In the genomic region with DNA sequence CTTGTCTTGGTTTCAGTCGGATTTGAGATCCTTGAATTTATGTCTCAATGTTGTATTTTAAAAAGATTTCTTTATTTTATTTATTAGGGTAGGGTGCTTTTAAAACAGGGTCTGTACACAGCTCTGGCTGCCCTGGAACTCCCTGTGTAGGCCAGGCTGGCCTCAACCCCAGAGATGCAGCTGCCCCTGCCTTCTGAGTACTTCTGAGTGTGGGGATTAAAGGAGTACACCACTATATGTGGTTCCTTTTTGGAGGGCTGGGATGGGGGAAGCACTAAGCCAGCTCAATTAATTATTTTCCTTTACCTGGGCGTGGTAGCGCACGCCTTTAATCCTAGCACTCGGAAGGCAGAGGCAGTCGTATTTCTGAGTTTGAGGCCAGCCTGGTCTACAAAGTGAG, we compare ENCODE assay signal across 11 mouse cellular contexts. TPM values are rescaled to one million over a fixed set of nuclear protein-coding genes. Genes with fewer than 3 reads are reported as not detected.
DNase-seq lines count a peak whose midpoint lies in the region; ATAC-seq and TF ChIP-seq lines count a peak whose summit lies in the region.
"Had no signal": no experiment of that assay in that cellular context is flagged by ENCODE, and none has a peak within 500 bp of the region (broad histone marks: within the 10 kb centered on the region; RNA-seq: fewer than 3 reads in every experiment).

No protein-coding gene starts in this region.

- no peak overlapping the region for H3K4me3 ChIP-seq in heart, postnatal 0 days (ENCODE audit: low read depth, low read length)
- H3K4me3 ChIP-seq in neural tube, embryonic 11.5 days (ENCODE audit: low read depth, low read length): no peak overlapping the region
- H3K4me3 ChIP-seq in limb, embryonic 10.5 days: 0 out of 2 replicates have a peak overlapping the region, but pooled peaks have one; percentile 10

- H3K4me2 ChIP-seq in heart, postnatal 0 days (ENCODE audit: low read depth, low read length): 0 out of 2 replicates have a peak overlapping the region, but pooled peaks have one; percentile 15
- 0 out of 2 replicates have a peak overlapping the region, but pooled peaks have one; percentile 3 for H3K4me2 ChIP-seq in neural tube, embryonic 11.5 days (ENCODE audit: low read depth)

- no peaks in the 10 kb centered on the region; the same call in 1 of the 2 replicates for H3K4me1 ChIP-seq in heart, postnatal 0 days (ENCODE audit: control insufficient read depth, insufficient read depth)
- H3K4me1 ChIP-seq in neural tube, embryonic 11.5 days (ENCODE audit: control insufficient read depth, insufficient read depth, low read length): peaks cover 9% of the 10 kb centered on the region
- H3K4me1 ChIP-seq in limb, embryonic 10.5 days: peaks cover 19% of the 10 kb centered on the region

- WGBS in heart, postnatal 0 days: 90% methylated on average over 6 of the region's 6 CpGs
- 95% methylated on average over 6 of the region's 6 CpGs for WGBS in neural tube, embryonic 11.5 days
- 94% methylated on average over 6 of the region's 6 CpGs for WGBS in limb, embryonic 10.5 days

- H3K27me3 ChIP-seq in heart, postnatal 0 days (ENCODE audit: control insufficient read depth, insufficient read depth, low read length): no peaks in the 10 kb centered on the region
- H3K27me3 ChIP-seq in neural tube, embryonic 11.5 days (ENCODE audit: control insufficient read depth, insufficient read depth, low read length): no peaks in the 10 kb centered on the region
- no peaks in the 10 kb centered on the region for H3K27me3 ChIP-seq in limb, embryonic 10.5 days (ENCODE audit: low read depth, poor library complexity, severe bottlenecking)

- no peak for DNase-seq in heart, postnatal 0 days (ENCODE audit: low spot score)
- no peak for DNase-seq in heart, postnatal 4 days
- no peak for DNase-seq in neural tube, embryonic 11.5 days (ENCODE audit: low spot score)
- DNase-seq in neural tube, embryonic 10.5 days (ENCODE audit: extremely low spot score, low spot score): no peak
- no peak for DNase-seq in limb, embryonic 10.5 days (ENCODE audit: low spot score)
- no peak for DNase-seq in embryo, embryonic 11 days
- no peak for DNase-seq in ovary, postnatal 14 days (ENCODE audit: low spot score)
- no peak for DNase-seq in spleen, postnatal 4 days (ENCODE audit: low spot score in 2 of 2)
- DNase-seq: lung, postnatal 10 days; right cerebral cortex, postnatal 25 days; thymus, postnatal 14 days had no signal

- ATAC-seq in heart, postnatal 0 days (ENCODE audit: insufficient read depth, low read depth): no peak
- ATAC-seq in neural tube, embryonic 11.5 days (ENCODE audit: insufficient read depth, low FRiP score, low TSS enrichment): no peak

- no peak for TF ChIP-seq CTCF in heart, postnatal 0 days (IDR thresholded peaks at IDR 0.05; ENCODE audit: low read depth)

- no peak overlapping the region for H3K27ac ChIP-seq in heart, postnatal 0 days (ENCODE audit: low read depth)
- H3K27ac ChIP-seq in neural tube, embryonic 11.5 days (ENCODE audit: low read depth, low read length): no peak overlapping the region
- no peak overlapping the region for H3K27ac ChIP-seq in limb, embryonic 10.5 days

- H3K9me3 ChIP-seq in heart, postnatal 0 days (replicated peaks; ENCODE audit: control insufficient read depth, low read length): no peaks in the 10 kb centered on the region
- H3K9me3 ChIP-seq in neural tube, embryonic 11.5 days (ENCODE audit: control insufficient read depth, low read length): no peaks in the 10 kb centered on the region
- H3K9me3 ChIP-seq in limb, embryonic 10.5 days (replicated peaks): no peaks in the 10 kb centered on the region

- H3K9ac ChIP-seq in heart, postnatal 0 days (replicated peaks; ENCODE audit: low read depth, low read length): no peak overlapping the region
- no peak overlapping the region for H3K9ac ChIP-seq in neural tube, embryonic 11.5 days (ENCODE audit: low read length)

- peaks cover 7% of the 10 kb centered on the region for H3K36me3 ChIP-seq in heart, postnatal 0 days (replicated peaks; ENCODE audit: control insufficient read depth, insufficient read depth, low read length)
- H3K36me3 ChIP-seq in neural tube, embryonic 11.5 days (ENCODE audit: control insufficient read depth, insufficient read depth, low read length): peaks cover 2% of the 10 kb centered on the region; the same call in 1 of the 2 replicates
- H3K36me3 ChIP-seq in limb, embryonic 10.5 days: peaks cover 62% of the 10 kb centered on the region

- no peak for TF ChIP-seq EP300 in heart, postnatal 0 days (IDR thresholded peaks at IDR 0.05; ENCODE audit: low read depth)

RNA-seq across cellular contexts. Expression of a gene that starts 2.2 kb away (rescaled TPM):
- 59.9 and 98.0 TPM in 2 replicates for total RNA-seq in heart, postnatal 0 days (2014; rRNA removed; ENCODE audit: low replicate concordance)
- 46.1 and 49.4 TPM in 2 replicates for polyA plus RNA-seq in heart, postnatal 0 days (2015; fragmentation: Nextera tagmentation; extraction: Ambion mirVana)
- total RNA-seq in heart, postnatal 4 days (2021): 100 to 1,000 TPM; 132 to 141 TPM
- polyA plus RNA-seq in neural tube, embryonic 11.5 days (2014; fragmentation: Nextera tagmentation; extraction: Ambion mirVana): 179 and 183 TPM in 2 replicates
- polyA plus RNA-seq in limb, embryonic 10.5 days (2016; fragmentation: Nextera tagmentation; extraction: Ambion mirVana): 160 and 172 TPM in 2 replicates

RNA-seq across cellular contexts. Expression of a gene that starts 27.0 kb away (rescaled TPM):
- 8.0 and 8.7 TPM in 2 replicates for total RNA-seq in heart, postnatal 0 days (2014; rRNA removed; ENCODE audit: low replicate concordance)
- 3.6 and 3.9 TPM in 2 replicates for polyA plus RNA-seq in heart, postnatal 0 days (2015; fragmentation: Nextera tagmentation; extraction: Ambion mirVana)
- total RNA-seq in heart, postnatal 4 days (2021): 10 to 100 TPM; 10.6 TPM
- 15.1 and 15.8 TPM in 2 replicates for polyA plus RNA-seq in neural tube, embryonic 11.5 days (2014; fragmentation: Nextera tagmentation; extraction: Ambion mirVana)
- polyA plus RNA-seq in limb, embryonic 10.5 days (2016; fragmentation: Nextera tagmentation; extraction: Ambion mirVana): 15.2 and 17.9 TPM in 2 replicates

RNA-seq across cellular contexts. Expression of a gene that starts 27.8 kb away (rescaled TPM):
- 3.7 and 7.6 TPM in 2 replicates for total RNA-seq in heart, postnatal 0 days (2014; rRNA removed; ENCODE audit: low replicate concordance)
- polyA plus RNA-seq in heart, postnatal 0 days (2015; fragmentation: Nextera tagmentation; extraction: Ambion mirVana): 2.9 and 3.1 TPM in 2 replicates
- total RNA-seq in heart, postnatal 4 days (2021): 1 to 10 TPM; 8.5 to 9.5 TPM
- polyA plus RNA-seq in neural tube, embryonic 11.5 days (2014; fragmentation: Nextera tagmentation; extraction: Ambion mirVana): 12.0 and 12.8 TPM in 2 replicates
- polyA plus RNA-seq in limb, embryonic 10.5 days (2016; fragmentation: Nextera tagmentation; extraction: Ambion mirVana): 11.6 and 12.0 TPM in 2 replicates

RNA-seq across cellular contexts. Expression of a gene that starts 35.4 kb away (rescaled TPM):
- 14.0 and 29.4 TPM in 2 replicates for total RNA-seq in heart, postnatal 0 days (2014; rRNA removed; ENCODE audit: low replicate concordance)
- polyA plus RNA-seq in heart, postnatal 0 days (2015; fragmentation: Nextera tagmentation; extraction: Ambion mirVana): 35.8 and 40.5 TPM in 2 replicates
- 10 to 100 TPM; 23.5 to 24.8 TPM for total RNA-seq in heart, postnatal 4 days (2021)
- 42.9 and 43.3 TPM in 2 replicates for polyA plus RNA-seq in neural tube, embryonic 11.5 days (2014; fragmentation: Nextera tagmentation; extraction: Ambion mirVana)
- polyA plus RNA-seq in limb, embryonic 10.5 days (2016; fragmentation: Nextera tagmentation; extraction: Ambion mirVana): 42.5 and 45.7 TPM in 2 replicates

RNA-seq across cellular contexts. Expression of a gene that starts 44.3 kb away (rescaled TPM):
- 21.6 and 44.5 TPM in 2 replicates for total RNA-seq in heart, postnatal 0 days (2014; rRNA removed; ENCODE audit: low replicate concordance)
- 11.0 and 12.5 TPM in 2 replicates for polyA plus RNA-seq in heart, postnatal 0 days (2015; fragmentation: Nextera tagmentation; extraction: Ambion mirVana)
- total RNA-seq in heart, postnatal 4 days (2021): 10 to 100 TPM; 22.9 to 24.9 TPM
- polyA plus RNA-seq in neural tube, embryonic 11.5 days (2014; fragmentation: Nextera tagmentation; extraction: Ambion mirVana): 36.2 and 36.8 TPM in 2 replicates
- polyA plus RNA-seq in limb, embryonic 10.5 days (2016; fragmentation: Nextera tagmentation; extraction: Ambion mirVana): 51.8 and 53.3 TPM in 2 replicates
